Mouse (Mus musculus) MEL-GATA-1-ER (cell line): ENCODE results near the gene Rnps1.

ENCODE experiments used
- DNase-seq: peaks from one replicate; pipeline ENCODE4 v3.0.0-alpha.2; 2012; ENCODE audit warnings: low read depth; ENCODE audit errors: extremely low read depth

Rnps1 gene

DNA sequence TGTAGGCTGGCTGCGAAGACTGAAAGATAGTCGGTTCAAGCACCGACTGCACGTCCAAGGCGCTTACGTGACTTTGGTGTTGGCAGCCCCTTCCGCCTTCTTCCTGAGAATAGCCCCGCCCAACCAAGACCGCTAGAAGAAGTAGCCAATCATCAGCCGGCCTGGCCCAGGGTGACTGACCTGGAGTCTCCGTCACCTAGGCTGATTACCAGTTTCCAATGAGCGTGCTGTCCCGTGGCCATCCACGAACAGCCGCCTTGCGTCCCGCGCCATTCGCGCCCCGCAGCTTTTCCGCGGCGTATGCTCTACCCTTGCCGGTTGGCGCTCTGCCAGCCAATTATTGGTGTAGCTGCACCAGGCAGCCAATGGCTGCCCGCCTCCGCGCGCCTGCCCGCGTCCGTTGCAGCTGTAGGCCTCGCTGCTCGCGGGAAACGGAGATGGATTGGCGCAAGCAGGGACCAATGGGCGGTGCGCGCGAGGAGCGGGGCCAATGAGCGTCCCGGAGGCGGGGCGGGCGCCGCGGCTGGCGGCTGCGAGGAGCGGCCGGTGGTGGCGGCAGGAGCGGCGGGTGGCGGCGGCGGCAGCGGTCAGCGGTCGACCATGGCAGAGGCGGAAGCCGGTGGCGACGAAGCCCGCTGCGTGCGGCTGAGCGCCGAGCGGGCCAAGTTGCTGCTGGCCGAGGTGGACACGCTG, 55.7 kb downstream of the Rnps1 start, which contains the start of the genes E4f1 and Pgp:
Gene E4f1, minus strand, starts transcription at position 404 of the 693 bp plus-strand sequence.
Gene Pgp, plus strand, starts transcription at position 483 of the 693 bp plus-strand sequence.
- DNase-seq, result peak; percentile 94

DNA sequence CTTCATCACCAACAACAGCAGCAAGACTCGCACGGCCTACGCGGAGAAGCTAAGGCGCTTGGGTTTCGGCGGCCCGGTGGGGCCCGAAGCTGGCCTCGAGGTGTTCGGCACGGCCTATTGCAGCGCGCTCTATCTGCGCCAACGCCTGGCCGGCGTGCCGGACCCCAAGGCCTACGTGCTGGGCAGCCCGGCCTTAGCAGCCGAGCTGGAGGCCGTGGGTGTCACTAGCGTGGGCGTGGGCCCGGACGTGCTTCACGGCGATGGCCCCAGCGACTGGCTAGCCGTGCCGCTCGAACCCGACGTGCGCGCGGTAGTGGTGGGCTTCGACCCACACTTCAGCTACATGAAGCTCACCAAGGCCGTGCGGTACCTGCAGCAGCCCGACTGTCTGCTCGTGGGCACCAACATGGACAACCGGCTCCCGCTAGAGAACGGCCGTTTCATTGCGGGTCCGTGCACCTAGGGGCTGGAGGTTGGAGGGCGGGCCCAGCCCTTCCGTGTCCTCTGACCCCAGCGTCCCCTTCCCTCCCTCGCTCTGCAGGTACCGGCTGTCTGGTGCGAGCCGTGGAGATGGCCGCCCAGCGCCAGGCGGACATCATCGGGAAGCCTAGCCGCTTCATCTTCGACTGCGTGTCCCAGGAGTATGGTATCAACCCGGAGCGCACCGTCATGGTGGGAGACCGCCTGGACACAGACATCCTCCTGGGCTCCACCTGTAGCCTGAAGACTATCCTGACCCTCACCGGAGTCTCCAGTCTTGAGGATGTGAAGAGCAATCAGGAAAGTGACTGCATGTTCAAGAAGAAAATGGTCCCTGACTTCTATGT, 56.5 kb downstream of the Rnps1 start:
- no peak for DNase-seq

DNA sequence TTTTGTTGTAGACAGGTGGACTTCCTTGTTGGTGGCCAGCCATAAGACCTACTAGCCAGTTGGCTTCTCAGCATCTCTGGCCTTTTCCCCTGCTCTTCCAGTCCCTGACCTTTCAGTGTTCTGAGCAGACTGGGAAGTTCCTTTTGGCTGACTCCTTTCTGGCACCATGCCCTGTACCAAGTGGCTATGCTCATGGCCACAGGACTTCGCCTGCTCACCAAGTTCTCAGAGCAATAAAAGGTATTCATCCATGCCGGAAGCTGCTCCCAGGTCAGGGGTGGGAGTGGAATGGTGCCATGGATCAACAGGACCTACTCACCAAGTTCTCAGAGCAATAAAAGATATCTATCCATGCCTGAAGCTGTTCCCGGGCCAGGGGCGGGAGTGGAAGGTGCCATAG, 58.1 kb downstream of the Rnps1 start:
- DNase-seq, result no peak

DNA sequence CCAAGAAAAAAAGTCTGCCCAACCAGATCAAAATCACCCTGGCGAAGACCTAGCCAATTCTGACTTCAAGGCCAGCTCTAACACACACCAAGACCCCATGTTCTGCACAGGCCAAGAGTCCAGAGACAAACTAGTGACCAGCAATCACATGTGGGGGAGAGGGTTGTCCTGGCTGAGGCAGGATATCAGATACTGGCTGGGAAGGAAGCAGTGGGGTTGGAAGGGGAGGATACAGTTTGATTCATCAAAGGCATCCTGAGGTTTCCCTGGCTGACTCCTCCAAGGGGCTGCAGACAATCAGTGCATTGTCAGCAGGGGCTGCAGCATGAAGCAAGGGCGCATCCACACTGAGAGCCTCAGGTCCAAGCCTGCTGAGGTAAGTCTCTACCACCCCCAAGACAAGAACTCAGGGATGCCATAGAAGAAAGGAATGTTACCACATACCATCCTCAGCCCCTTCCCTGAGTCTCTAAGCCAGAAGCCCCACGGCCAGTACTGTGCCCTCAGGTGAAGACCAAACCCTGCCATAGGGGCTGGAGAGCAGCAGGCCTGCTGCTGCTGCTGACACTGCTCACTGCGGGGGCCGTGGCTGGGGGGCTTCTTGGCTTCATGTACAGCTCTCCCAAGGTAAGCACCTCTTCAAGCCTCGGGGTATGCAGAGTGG, 59.4 kb downstream of the Rnps1 start, which contains the start of gene Bricd5:
Gene Bricd5, plus strand, starts transcription at position 273 of the 664 bp plus-strand sequence.
- DNase-seq, result no peak

DNA sequence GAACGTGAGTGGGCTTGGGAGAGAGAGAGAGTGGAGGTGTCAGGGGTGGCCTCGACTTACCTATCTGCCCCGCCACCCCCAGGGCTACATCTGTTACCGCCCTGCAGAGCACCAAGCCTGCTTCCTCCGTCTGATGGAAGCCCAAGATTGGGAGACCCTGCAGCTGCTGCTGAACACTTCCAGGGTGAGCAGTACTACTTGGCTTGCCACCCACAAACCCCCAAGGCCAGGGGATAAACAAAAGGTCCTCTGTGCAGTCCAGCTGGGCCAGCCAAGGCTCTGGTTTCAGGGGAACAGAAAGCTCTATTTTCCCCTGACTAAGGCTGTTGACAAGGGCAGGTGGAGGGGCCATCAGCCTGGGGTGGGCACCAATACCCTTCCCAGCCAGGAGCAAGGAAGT, 60.2 kb downstream of the Rnps1 start:
- DNase-seq, result no peak
